Mouse (Mus musculus): ENCODE measurements around the gene Slc25a41. TPM values are rescaled to one million over a fixed set of nuclear protein-coding genes. Genes with fewer than 3 reads are reported as not detected.

Slc25a41 gene
- polyA plus RNA-seq (2014; fragmentation: Nextera tagmentation; extraction: Ambion mirVana) = not detected in 2 replicates

- Histone ChIP-seq H3K9me3 (ENCODE audit: control insufficient read depth, low read length) (no peaks in the 10 kb centered on the region), H3K9ac (no peak within 1 kb of the TSS), H3K4me3 (replicated peaks; ENCODE audit: low read length) (no peak within 1 kb of the TSS), H3K36me3 (replicated peaks; ENCODE audit: control insufficient read depth, insufficient read depth) (peaks cover 14% of the 10 kb centered on the region), H3K4me1 (replicated peaks; ENCODE audit: control insufficient read depth, insufficient read depth, low read length) (no peaks in the 10 kb centered on the region), H3K4me2 (replicated peaks) (no peak within 1 kb of the TSS), H3K27me3 (ENCODE audit: control insufficient read depth, insufficient read depth, low read length) (0 out of 2 replicates have a peak, but pooled peaks cover 6% of the 10 kb centered on the region), H3K27ac (no peak within 1 kb of the TSS)
- 72% methylated on average over 8 of the region's 8 CpGs for WGBS
- ATAC-seq (ENCODE audit: low FRiP score) (no peak), DNase-seq (ENCODE audit: low spot score) (no peak)
Observed at GRCm38 (mm10) chr17:57041554-57041953, at the start of gene Slc25a41. Gene Slc25a41, minus strand, starts transcription at chr17:57041654.

DNA sequence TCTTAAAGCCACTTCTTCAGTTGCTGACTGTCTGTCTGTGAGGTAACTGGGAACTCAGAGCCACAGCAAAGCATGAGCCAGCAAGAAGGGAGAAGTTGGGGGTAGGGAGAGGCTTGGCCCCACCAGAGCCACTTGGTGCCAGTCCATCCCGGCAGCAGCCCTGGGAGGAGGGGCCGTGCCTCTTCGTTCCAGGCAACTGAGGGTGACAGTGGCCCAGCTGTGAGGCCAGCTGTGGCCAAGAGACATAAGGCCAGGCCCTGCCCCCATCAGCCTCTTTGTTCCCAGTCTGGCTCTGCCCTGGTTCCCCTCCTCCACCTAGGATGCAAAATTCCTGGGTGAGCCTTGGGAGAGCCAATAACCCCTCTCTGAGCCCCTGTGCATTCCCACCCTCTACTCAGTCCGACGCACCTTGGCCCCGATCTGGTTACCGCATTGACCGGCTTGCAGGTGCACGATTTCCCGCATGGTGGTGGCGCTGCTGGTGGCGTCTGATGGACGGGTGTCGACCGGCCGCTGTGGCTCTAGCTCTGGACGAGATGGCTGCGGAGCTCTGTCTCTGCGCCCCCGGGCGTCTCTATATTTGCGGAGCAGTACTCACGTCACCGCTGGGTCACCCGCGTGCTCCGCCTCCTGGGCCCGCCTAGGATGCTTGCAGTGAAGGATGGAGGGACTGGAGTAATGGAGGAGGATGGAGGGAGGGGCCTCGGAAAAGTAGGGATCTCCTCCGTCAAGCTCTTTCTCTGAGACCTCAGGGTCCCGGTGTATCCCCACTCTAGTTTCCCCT lies 45.8 kb upstream of the Slc25a41 start, which contains the start of gene Tubb4a:
TSS of gene Tubb4a (minus strand) at position 734 of the 784 bp plus-strand sequence.
- H3K36me3 ChIP-seq (replicated peaks; ENCODE audit: control insufficient read depth, insufficient read depth) = peaks cover 32% of the 10 kb centered on the region
- WGBS = under 1% methylated on average over 31 of the region's 31 CpGs
- peak; percentile 95 for ATAC-seq (ENCODE audit: low FRiP score)
- peak within 1 kb of the TSS; percentile 62 for H3K4me3 ChIP-seq (replicated peaks; ENCODE audit: low read length)
- H3K9me3 ChIP-seq (ENCODE audit: control insufficient read depth, low read length) = no peaks in the 10 kb centered on the region
- DNase-seq (ENCODE audit: low spot score) = peak; percentile 81
- H3K27me3 ChIP-seq (ENCODE audit: control insufficient read depth, insufficient read depth, low read length) = no peaks in the 10 kb centered on the region
- H3K4me1 ChIP-seq (replicated peaks; ENCODE audit: control insufficient read depth, insufficient read depth, low read length) = peaks cover 14% of the 10 kb centered on the region
- peak within 1 kb of the TSS; percentile 93 for H3K9ac ChIP-seq
- H3K27ac ChIP-seq = peak within 1 kb of the TSS; percentile 89
- peak within 1 kb of the TSS; percentile 74 for H3K4me2 ChIP-seq (replicated peaks)

GRCm38 (mm10) chr17:57085970-57086757 lies 44.7 kb upstream of the Slc25a41 start:
- 81% methylated on average over 11 of the region's 11 CpGs for WGBS
- Histone ChIP-seq H3K27me3 (ENCODE audit: control insufficient read depth, insufficient read depth, low read length) (no peaks in the 10 kb centered on the region), H3K36me3 (replicated peaks; ENCODE audit: control insufficient read depth, insufficient read depth) (peaks cover 40% of the 10 kb centered on the region), H3K4me2 (replicated peaks) (peak overlapping the region; percentile 74), H3K27ac (no peak overlapping the region), H3K9ac (peak overlapping the region; percentile 93), H3K4me3 (replicated peaks; ENCODE audit: low read length) (peak overlapping the region; percentile 62), H3K9me3 (ENCODE audit: control insufficient read depth, low read length) (no peaks in the 10 kb centered on the region), H3K4me1 (replicated peaks; ENCODE audit: control insufficient read depth, insufficient read depth, low read length) (peaks cover 14% of the 10 kb centered on the region)
- DNase-seq (ENCODE audit: low spot score) (no peak), ATAC-seq (ENCODE audit: low FRiP score) (no peak)

- ATAC-seq (ENCODE audit: low FRiP score) (no peak), DNase-seq (ENCODE audit: low spot score) (no peak)
- Histone ChIP-seq H3K4me3 (replicated peaks; ENCODE audit: low read length) (no peak overlapping the region), H3K27me3 (ENCODE audit: control insufficient read depth, insufficient read depth, low read length) (no peaks in the 10 kb centered on the region), H3K9me3 (ENCODE audit: control insufficient read depth, low read length) (no peaks in the 10 kb centered on the region), H3K4me1 (replicated peaks; ENCODE audit: control insufficient read depth, insufficient read depth, low read length) (peaks cover 14% of the 10 kb centered on the region), H3K36me3 (replicated peaks; ENCODE audit: control insufficient read depth, insufficient read depth) (peaks cover 59% of the 10 kb centered on the region), H3K9ac (no peak overlapping the region), H3K27ac (no peak overlapping the region), H3K4me2 (replicated peaks) (no peak overlapping the region)
- WGBS = 86% methylated on average over 5 of the region's 5 CpGs
Observed at GRCm38 (mm10) chr17:57082481-57082880, 41.0 kb upstream of the Slc25a41 start.

DNA sequence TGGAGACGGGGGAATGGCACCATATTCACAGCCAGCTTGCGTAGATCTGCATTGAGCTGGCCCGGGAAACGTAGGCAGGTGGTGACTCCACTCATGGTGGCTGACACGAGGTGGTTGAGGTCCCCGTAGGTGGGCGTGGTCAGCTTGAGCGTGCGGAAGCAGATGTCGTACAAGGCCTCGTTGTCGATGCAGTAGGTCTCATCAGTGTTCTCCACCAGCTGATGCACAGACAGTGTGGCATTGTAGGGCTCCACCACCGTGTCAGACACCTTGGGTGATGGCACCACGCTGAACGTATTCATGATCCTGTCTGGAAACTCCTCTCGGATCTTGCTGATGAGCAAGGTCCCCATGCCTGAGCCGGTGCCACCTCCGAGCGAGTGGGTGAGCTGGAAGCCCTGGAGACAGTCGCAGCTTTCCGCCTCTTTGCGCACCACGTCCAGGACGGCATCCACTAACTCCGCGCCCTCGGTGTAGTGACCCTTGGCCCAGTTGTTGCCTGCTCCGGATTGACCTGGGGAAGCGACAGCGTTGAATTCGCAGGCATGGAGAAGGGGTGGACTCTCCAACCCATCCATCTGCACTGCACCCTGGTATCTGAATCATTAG lies 39.9 kb upstream of the Slc25a41 start:
- H3K9me3 ChIP-seq (ENCODE audit: control insufficient read depth, low read length) = no peaks in the 10 kb centered on the region
- no peak overlapping the region for H3K4me2 ChIP-seq (replicated peaks)
- ATAC-seq (ENCODE audit: low FRiP score) (no peak), DNase-seq (ENCODE audit: low spot score) (no peak)
- peaks cover 59% of the 10 kb centered on the region for H3K36me3 ChIP-seq (replicated peaks; ENCODE audit: control insufficient read depth, insufficient read depth)
- H3K9ac ChIP-seq = no peak overlapping the region
- no peak overlapping the region for H3K4me3 ChIP-seq (replicated peaks; ENCODE audit: low read length)
- no peak overlapping the region for H3K27ac ChIP-seq
- peaks cover 13% of the 10 kb centered on the region for H3K4me1 ChIP-seq (replicated peaks; ENCODE audit: control insufficient read depth, insufficient read depth, low read length)
- WGBS = 97% methylated on average over 31 of the region's 31 CpGs
- no peaks in the 10 kb centered on the region for H3K27me3 ChIP-seq (ENCODE audit: control insufficient read depth, insufficient read depth, low read length)

- DNase-seq (ENCODE audit: low spot score) (no peak), ATAC-seq (ENCODE audit: low FRiP score) (no peak)
- H3K4me3 ChIP-seq (replicated peaks; ENCODE audit: low read length) = no peak overlapping the region
- H3K4me1 ChIP-seq (replicated peaks; ENCODE audit: control insufficient read depth, insufficient read depth, low read length) = peaks cover 6% of the 10 kb centered on the region; the same call in 1 of the 2 replicates
- no peak overlapping the region for H3K4me2 ChIP-seq (replicated peaks)
- no peaks in the 10 kb centered on the region for H3K9me3 ChIP-seq (ENCODE audit: control insufficient read depth, low read length)
- H3K27me3 ChIP-seq (ENCODE audit: control insufficient read depth, insufficient read depth, low read length) = no peaks in the 10 kb centered on the region
- peaks cover 49% of the 10 kb centered on the region for H3K36me3 ChIP-seq (replicated peaks; ENCODE audit: control insufficient read depth, insufficient read depth)
- no peak overlapping the region for H3K9ac ChIP-seq
- H3K27ac ChIP-seq = no peak overlapping the region
- WGBS = 80% methylated on average over 3 of the region's 3 CpGs
Observed at GRCm38 (mm10) chr17:57079919-57080318, 38.5 kb upstream of the Slc25a41 start.

GRCm38 (mm10) chr17:57078336-57078735 lies 36.9 kb upstream of the Slc25a41 start, which contains the start of gene Dennd1c:
Gene Dennd1c, minus strand, starts transcription at chr17:57078514.
- Histone ChIP-seq H3K4me1 (replicated peaks; ENCODE audit: control insufficient read depth, insufficient read depth, low read length) (no peaks in the 10 kb centered on the region), H3K36me3 (replicated peaks; ENCODE audit: control insufficient read depth, insufficient read depth) (peaks cover 35% of the 10 kb centered on the region), H3K27ac (no peak within 1 kb of the TSS), H3K9ac (no peak within 1 kb of the TSS), H3K4me2 (replicated peaks) (no peak within 1 kb of the TSS), H3K27me3 (ENCODE audit: control insufficient read depth, insufficient read depth, low read length) (no peaks in the 10 kb centered on the region), H3K9me3 (ENCODE audit: control insufficient read depth, low read length) (no peaks in the 10 kb centered on the region), H3K4me3 (replicated peaks; ENCODE audit: low read length) (no peak within 1 kb of the TSS)
- DNase-seq (ENCODE audit: low spot score) (no peak), ATAC-seq (ENCODE audit: low FRiP score) (no peak)
- 65% methylated on average over 6 of the region's 6 CpGs for WGBS

GRCm38 (mm10) chr17:57076916-57077315 lies 35.5 kb upstream of the Slc25a41 start:
- H3K9ac ChIP-seq = no peak overlapping the region
- peaks cover 26% of the 10 kb centered on the region for H3K36me3 ChIP-seq (replicated peaks; ENCODE audit: control insufficient read depth, insufficient read depth)
- H3K9me3 ChIP-seq (ENCODE audit: control insufficient read depth, low read length) = no peaks in the 10 kb centered on the region
- no peak for ATAC-seq (ENCODE audit: low FRiP score)
- H3K27ac ChIP-seq = no peak overlapping the region
- H3K4me2 ChIP-seq (replicated peaks) = no peak overlapping the region
- no peaks in the 10 kb centered on the region for H3K27me3 ChIP-seq (ENCODE audit: control insufficient read depth, insufficient read depth, low read length)
- WGBS = 76% methylated on average over 3 of the region's 3 CpGs
- H3K4me3 ChIP-seq (replicated peaks; ENCODE audit: low read length) = no peak overlapping the region
- no peaks in the 10 kb centered on the region for H3K4me1 ChIP-seq (replicated peaks; ENCODE audit: control insufficient read depth, insufficient read depth, low read length)
- DNase-seq (ENCODE audit: low spot score) = no peak

DNA sequence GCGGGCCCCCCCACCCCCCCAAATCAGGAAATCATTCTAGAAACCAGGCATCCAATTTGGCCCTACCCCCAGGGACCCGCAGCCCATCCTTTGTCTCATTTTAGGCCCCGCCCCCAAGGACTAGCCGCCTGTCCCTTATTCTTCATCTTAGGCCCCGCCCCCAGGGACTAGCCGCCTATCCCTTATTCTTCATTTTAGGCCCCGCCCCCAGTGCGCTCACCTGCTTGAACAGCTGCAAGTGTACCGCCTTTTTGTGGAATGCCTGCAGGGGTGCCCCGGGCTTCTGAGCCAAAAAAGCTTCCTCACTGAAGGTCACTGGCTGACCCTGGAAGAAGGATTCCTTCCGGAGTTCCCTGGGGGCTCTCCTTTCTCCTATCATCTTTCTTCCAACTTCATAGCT lies 29.2 kb upstream of the Slc25a41 start:
- Histone ChIP-seq H3K27ac (no peak overlapping the region), H3K36me3 (replicated peaks; ENCODE audit: control insufficient read depth, insufficient read depth) (no peaks in the 10 kb centered on the region), H3K9me3 (ENCODE audit: control insufficient read depth, low read length) (no peaks in the 10 kb centered on the region), H3K9ac (no peak overlapping the region), H3K4me2 (replicated peaks) (peak overlapping the region; percentile 37), H3K4me3 (replicated peaks; ENCODE audit: low read length) (peak overlapping the region; percentile 9), H3K27me3 (ENCODE audit: control insufficient read depth, insufficient read depth, low read length) (no peaks in the 10 kb centered on the region), H3K4me1 (replicated peaks; ENCODE audit: control insufficient read depth, insufficient read depth, low read length) (no peaks in the 10 kb centered on the region)
- WGBS = 4% methylated on average over 11 of the region's 11 CpGs
- DNase-seq (ENCODE audit: low spot score) (no peak), ATAC-seq (ENCODE audit: low FRiP score) (peak; percentile 29; the same call in 1 of the 2 replicates)
